Mouse (Mus musculus) regulatory T cell (primary cell): ENCODE results near the gene D330020A13Rik.

Source experiments
- in situ Hi-C: fragments of 300-600 bp; cut with MboI, MseI; formaldehyde crosslinking; loops from one replicate; pipeline ENCODE4 v1.15.1; 2025; ENCODE audit warnings: high pct_unique_total_duplicates

Gene D330020A13Rik

DNA sequence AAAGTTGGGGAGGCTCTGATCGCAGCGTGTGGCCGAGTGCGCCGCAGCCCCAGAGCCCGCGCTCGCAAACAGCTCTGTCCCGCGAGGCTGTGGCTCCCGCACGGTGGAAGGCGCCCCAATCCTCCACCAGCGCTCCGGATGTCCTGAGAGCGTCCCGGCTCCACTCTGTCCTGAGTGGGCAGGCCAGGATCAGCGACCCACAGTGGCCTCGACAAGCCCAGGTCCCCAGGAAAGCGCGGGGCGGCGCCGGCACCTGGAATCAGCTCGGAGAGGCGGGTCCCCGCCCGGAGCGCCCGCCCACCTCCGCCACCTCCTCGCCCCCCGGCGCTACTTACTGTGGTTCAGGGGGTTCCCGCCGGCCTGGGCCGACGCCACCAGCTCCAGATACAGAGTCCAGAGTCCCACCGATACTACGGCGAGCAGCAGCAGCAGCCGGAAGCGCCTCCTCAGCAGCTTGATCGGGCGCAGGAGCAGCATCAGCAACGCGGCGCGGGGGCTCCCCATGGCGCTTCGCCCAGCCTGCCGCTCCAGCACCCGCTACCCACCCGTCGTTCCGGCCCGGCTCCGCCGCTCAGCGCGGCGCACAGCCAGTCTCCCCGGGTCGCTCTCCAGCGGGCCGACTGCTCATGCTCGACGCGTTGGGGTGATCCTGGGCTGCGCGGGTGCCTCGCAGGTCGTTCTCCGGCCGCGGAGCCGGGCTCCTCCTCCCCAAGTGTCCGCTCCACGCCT is at the start of gene D330020A13Rik, which contains the start of gene B4galnt3:
TSS of gene D330020A13Rik (plus strand) at position 309 of the 729 bp plus-strand sequence.
TSS of gene B4galnt3 (minus strand) at position 504 of the 729 bp plus-strand sequence.
- in situ Hi-C loops = no loop called here

GRCm38 (mm10) chr6:120246676-120247075 is 47.5 kb upstream of the D330020A13Rik start:
- in situ Hi-C loops = no loop called here

GRCm38 (mm10) chr6:120249831-120250230 is 44.3 kb upstream of the D330020A13Rik start:
- in situ Hi-C loops = no loop called here

DNA sequence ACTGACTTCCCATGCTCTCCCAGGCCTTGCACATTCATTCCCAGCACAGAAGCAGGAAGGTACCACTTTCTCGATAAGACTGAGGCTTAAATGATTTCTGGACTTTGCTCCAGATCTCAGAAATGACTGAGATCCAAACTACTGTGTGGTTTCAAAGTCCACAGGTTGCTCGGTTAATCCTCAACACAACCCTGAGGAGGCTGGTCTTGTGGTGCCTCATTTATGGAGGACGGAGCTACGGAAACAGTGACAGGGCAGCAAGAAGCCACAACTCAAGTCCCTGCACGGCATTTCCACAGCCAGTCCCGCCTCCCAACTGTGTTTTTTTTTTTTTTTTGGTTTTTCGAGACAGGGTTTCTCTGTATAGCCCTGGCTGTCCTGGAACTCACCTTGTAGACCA is 43.2 kb upstream of the D330020A13Rik start:
- in situ Hi-C loops = no loop called here

DNA sequence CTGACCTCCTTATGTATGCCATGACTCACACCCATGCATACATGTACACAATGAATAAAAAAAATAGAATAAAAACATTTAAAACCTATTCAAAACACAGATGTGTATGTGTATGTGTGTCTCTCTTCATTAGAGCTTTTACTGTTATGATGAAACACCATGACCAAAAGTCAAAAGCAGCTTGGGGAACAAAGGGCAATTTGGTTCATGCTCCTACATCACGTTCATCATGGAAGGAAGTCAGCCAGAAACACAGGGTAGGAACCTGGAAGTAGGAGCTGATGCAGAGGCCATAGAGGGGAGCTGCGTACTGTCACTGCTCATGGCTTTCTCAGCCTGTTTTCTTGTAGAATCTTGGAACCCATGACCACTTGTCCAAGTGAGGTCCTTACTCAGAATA is 41.4 kb upstream of the D330020A13Rik start:
- in situ Hi-C loops = no loop called here

- in situ Hi-C loops = no loop called here
Measured at GRCm38 (mm10) chr6:120254640-120255039, 39.5 kb upstream of the D330020A13Rik start.

GRCm38 (mm10) chr6:120255144-120255543 is 39.0 kb upstream of the D330020A13Rik start:
- in situ Hi-C loops = no loop called here

- in situ Hi-C loops = no loop called here
Measured at GRCm38 (mm10) chr6:120255701-120256100, 38.5 kb upstream of the D330020A13Rik start.

- in situ Hi-C loops = no loop called here
Measured at GRCm38 (mm10) chr6:120256431-120256935, 37.7 kb upstream of the D330020A13Rik start.

DNA sequence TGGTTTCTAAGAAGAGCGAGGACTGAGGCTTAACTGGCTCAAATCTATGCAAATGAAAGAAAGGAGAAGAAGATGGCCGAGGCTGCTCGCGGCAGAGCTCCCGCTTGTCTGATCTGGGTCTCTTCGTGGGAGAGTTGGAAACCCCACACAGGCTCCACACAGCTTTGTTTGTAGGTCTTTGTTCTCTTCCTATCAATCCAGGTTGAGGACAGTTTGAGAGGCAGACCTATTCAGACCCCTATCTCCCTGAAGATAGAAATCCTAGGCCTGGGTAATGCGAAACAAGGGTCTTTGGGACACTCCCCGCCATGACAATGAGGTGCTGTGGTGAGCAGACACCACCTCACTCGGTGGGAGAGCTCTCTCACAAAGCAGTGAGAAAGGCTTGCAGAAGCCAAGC is 34.7 kb upstream of the D330020A13Rik start:
- in situ Hi-C loops = no loop called here

GRCm38 (mm10) chr6:120262886-120263531 is 31.2 kb upstream of the D330020A13Rik start:
- in situ Hi-C loops = no loop called here

DNA sequence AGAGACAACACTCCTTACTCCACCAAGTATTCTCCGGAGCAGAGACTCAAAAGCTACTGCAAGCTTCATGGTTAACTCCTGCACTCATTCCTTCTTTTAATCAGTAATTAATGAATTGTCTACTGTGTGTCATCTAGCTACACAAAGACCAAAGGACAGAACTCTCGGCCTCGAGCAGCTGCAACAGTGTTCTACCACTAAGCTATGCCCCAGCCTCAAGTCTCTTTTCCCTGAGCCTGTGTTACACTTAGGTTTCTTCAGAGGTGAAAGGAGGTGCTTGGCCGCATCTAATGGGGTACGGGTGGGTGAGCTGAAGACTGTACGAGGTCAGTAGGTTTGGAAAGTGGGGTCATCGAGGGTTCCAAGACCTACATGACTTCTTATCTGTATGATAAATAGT is 30.6 kb upstream of the D330020A13Rik start:
- in situ Hi-C loops = no loop called here

- in situ Hi-C loops = no loop called here
Measured at GRCm38 (mm10) chr6:120264151-120264550, 30.0 kb upstream of the D330020A13Rik start.

DNA sequence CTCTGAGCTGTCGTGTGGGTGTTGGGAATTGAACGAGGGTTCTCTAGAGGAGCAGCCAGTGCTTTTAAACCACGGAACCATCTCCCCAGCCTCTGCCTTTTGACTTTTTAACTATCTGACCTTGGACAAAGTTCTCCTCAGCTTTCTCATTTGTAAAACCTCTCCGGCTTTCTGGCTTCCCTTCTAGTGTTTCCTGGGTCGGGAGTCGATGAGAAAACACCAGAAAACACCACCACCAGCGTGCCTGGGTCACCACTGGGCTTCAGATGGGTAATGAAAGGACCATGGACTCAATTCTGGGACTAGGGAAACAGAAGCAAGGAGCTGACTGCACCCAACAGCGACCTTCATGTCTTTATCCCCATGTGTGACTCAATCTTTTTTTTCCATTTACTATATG is 20.0 kb upstream of the D330020A13Rik start:
- in situ Hi-C loops = no loop called here

GRCm38 (mm10) chr6:120274887-120275286 is 19.3 kb upstream of the D330020A13Rik start:
- in situ Hi-C loops = no loop called here

DNA sequence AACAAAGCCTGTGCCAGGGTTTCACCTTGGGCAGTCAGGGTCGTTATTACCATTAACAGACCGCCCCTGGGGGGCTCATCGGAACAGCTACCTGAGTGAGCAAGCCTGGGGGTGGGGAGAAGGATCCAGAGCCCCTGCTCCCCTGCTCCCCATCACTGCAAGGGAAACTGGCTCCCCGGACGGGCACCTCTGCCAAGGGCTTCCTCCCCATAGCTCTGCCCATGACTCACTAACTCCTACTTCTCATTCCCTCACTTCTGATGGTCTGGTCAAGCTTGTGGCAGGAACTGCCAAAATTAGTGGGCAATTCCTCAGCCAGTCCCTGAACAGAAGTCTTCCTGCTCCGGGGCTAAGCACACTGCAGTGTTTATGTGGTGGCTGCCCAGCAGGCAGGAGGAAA is 18.9 kb upstream of the D330020A13Rik start:
- in situ Hi-C loops = no loop called here

DNA sequence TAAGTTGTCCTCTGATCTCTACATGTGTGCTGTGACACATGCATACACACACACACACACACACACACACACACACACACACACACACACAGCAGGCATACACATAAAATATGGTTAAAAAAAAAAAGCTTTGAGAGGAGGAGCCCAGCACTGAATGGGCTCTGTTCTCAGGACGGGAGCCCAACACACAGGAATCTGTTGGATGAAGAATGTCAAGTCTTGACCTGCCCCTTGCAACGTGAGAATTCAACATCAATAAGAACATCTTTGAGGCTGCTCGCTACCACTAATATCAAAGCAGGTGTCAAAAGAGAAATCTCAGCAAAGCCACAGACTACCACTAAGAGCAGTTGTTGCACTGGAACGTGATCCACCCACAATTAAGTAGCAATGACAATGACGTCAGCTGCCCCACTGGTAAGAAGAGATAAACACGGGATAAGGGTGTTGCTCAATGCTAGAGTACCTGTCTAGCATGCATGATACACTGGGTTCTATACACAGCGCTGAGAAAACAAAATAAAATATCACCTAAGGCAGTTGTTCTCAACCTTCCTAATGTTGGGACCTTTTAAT is 17.2 kb upstream of the D330020A13Rik start:
- in situ Hi-C loops = no loop called here

- in situ Hi-C loops = no loop called here
Measured at GRCm38 (mm10) chr6:120287279-120287678, 6.9 kb upstream of the D330020A13Rik start.

- in situ Hi-C loops = no loop called here
Measured at GRCm38 (mm10) chr6:120288541-120288940, 5.6 kb upstream of the D330020A13Rik start.

DNA sequence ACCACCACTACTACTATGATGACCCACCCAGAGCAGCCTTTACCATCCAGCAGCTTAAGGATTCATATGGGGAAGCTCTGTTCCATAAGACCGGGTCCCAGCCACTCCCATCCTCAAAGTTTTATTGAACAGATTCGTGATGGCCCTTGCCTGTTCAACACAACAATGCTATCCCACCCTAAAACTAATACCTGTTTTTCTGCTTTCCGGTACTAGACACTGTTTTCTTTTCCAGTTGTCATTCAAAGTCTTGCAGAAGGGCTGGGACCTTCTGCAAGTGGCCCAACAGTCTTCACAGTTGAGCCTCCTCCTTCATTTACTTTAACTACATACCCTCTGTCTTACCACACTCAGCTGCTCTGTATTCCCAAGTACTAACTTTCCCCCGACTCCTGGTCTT is 4.7 kb upstream of the D330020A13Rik start:
- in situ Hi-C loops = no loop called here

GRCm38 (mm10) chr6:120291396-120292009 is 2.7 kb upstream of the D330020A13Rik start:
- in situ Hi-C loops = no loop called here

GRCm38 (mm10) chr6:120294785-120295133 is 595 bp downstream of the D330020A13Rik start:
- in situ Hi-C loops = no loop called here
